Mouse (Mus musculus): ENCODE measurements around the gene Gm49380.

GRCm38 (mm10) chr9:44114453-44114852 is 1.2 kb upstream of the Gm49380 start:
- TF ChIP-seq CTCF (IDR thresholded peaks at IDR 0.05; ENCODE audit: extremely low read depth, insufficient read depth, low read length) (no peak), POLR2A (IDR thresholded peaks at IDR 0.05; ENCODE audit: extremely low read depth, insufficient read depth, low read length) (no peak)
